Mouse (Mus musculus): ENCODE data around the gene Cdk6.

DNA sequence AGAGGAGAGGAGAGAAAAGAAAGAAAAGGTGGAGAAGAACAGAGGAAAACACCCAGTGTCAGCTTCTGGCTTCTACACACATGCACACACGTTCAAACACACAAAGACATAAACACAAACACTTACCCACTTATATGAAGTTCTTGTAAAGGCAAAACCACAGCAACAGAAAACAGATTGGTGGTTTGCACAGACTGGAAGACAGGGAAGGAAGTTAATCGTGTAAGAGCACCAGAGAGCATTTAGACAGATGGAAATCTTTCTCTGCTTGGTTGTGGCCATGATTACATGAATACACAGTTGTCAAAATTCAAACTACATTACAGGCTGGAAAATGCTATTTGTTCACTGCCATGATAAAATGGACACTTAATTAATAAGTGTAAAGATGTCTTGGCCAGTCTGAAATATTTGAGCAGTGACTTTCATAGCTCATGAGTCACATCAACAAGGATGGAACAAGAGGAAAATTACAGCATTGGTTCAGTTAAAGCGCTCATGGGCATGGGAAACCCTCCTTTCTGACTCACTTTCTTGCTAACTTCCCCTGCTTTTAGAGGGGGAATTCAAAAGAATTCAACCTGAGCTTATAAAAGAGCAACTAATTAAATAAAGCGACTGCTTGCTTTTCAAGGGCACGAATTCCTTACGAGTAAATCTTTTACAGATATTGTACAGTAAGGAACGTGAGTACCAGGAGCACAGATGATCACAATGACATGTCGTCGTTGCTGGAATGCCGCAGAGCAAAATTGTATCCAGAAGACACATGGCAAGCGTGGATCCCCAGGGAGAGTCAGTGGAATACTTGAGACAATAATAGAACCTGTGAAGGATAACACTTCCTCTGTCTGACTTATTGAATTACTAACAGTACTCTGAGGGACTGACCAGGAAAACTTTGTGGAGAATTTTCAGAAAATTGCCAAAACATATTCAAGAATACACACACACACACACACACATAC, 197.5 kb downstream of the Cdk6 start:
- no peak for TF ChIP-seq CTCF (IDR thresholded peaks at IDR 0.05)
- no peak for TF ChIP-seq POLR2A (IDR thresholded peaks at IDR 0.05; ENCODE audit: insufficient read depth, low read depth, low read length)

Data from heart, adult 2 months (tissue).